Mouse (Mus musculus): Measurements from ENCODE around the gene Mslnl.
"Not testable (repeated sequence)": the region's sequence is repeated elsewhere in the genome, so short reads cannot be mapped to it uniquely, and the experiment has no call there.

Gene Mslnl

GRCm38 (mm10) chr17:25735745-25736144 lies at the start of gene Mslnl:
Gene Mslnl (plus strand): TSS chr17:25736042.
- no peak for DNase-seq

- DNase-seq: no peak
Observed at GRCm38 (mm10) chr17:25686323-25686722, 49.5 kb upstream of the Mslnl start.

- DNase-seq: no peak
Observed at GRCm38 (mm10) chr17:25688922-25689321, 46.9 kb upstream of the Mslnl start.

GRCm38 (mm10) chr17:25696263-25696662 lies 39.6 kb upstream of the Mslnl start:
- no peak for DNase-seq

GRCm38 (mm10) chr17:25698446-25698845 lies 37.4 kb upstream of the Mslnl start:
- peak; percentile 71 for DNase-seq

- DNase-seq: no peak
Observed at GRCm38 (mm10) chr17:25700863-25701496, 34.9 kb upstream of the Mslnl start.

GRCm38 (mm10) chr17:25709994-25710393 lies 25.8 kb upstream of the Mslnl start:
- DNase-seq: no peak

- no peak for DNase-seq
Observed at GRCm38 (mm10) chr17:25711136-25711535, 24.7 kb upstream of the Mslnl start.

GRCm38 (mm10) chr17:25715627-25716026 lies 20.2 kb upstream of the Mslnl start:
- no peak for DNase-seq

- DNase-seq: no peak
Observed at GRCm38 (mm10) chr17:25716130-25716529, 19.7 kb upstream of the Mslnl start.

- DNase-seq: peak; percentile 20
Observed at GRCm38 (mm10) chr17:25716711-25717637, 18.9 kb upstream of the Mslnl start, which contains the start of gene Gng13. Gene Gng13 (plus strand): TSS chr17:25717171.

GRCm38 (mm10) chr17:25717691-25718090 lies 18.2 kb upstream of the Mslnl start:
- no peak for DNase-seq

GRCm38 (mm10) chr17:25721476-25721875 lies 14.4 kb upstream of the Mslnl start:
- no peak for DNase-seq

- DNase-seq: no peak
Observed at GRCm38 (mm10) chr17:25723470-25723869, 12.4 kb upstream of the Mslnl start.

GRCm38 (mm10) chr17:25723919-25724318 lies 11.9 kb upstream of the Mslnl start:
- no peak for DNase-seq

GRCm38 (mm10) chr17:25725264-25725663 lies 10.6 kb upstream of the Mslnl start:
- peak; percentile 62 for DNase-seq

- peak; percentile 100 for DNase-seq
Observed at GRCm38 (mm10) chr17:25727265-25728008, 8.4 kb upstream of the Mslnl start, which contains the start of the genes Chtf18 and Rpusd1. Gene Chtf18 (minus strand): TSS chr17:25727419. Gene Rpusd1 (plus strand): TSS chr17:25727670.

GRCm38 (mm10) chr17:25728009-25728270 lies 7.9 kb upstream of the Mslnl start:
- DNase-seq: no peak

GRCm38 (mm10) chr17:25732082-25732481 lies 3.8 kb upstream of the Mslnl start:
- peak; percentile 88 for DNase-seq

- DNase-seq: no peak
Observed at GRCm38 (mm10) chr17:25735246-25735645, 596 bp upstream of the Mslnl start.

GRCm38 (mm10) chr17:25738861-25739260 lies 3.0 kb downstream of the Mslnl start:
- no peak for DNase-seq

GRCm38 (mm10) chr17:25741471-25741870 lies 5.6 kb downstream of the Mslnl start:
- not testable (repeated sequence) for DNase-seq

- DNase-seq: no peak
Observed at GRCm38 (mm10) chr17:25743831-25744230, 8.0 kb downstream of the Mslnl start.
